Mouse (Mus musculus) retina, embryonic 14.5 days (tissue): ENCODE data around the gene Taf5l.
"Not testable (repeated sequence)": the region's sequence is repeated elsewhere in the genome, so short reads cannot be mapped to it uniquely, and the experiment has no call there.

Source experiments
- DNase-seq: peaks from one replicate; pipeline ENCODE4 v3.0.0-alpha.2; 2015; ENCODE audit warnings: low spot score

Gene Taf5l

GRCm38 (mm10) chr8:124021237-124022227, at the start of gene Taf5l, which contains the start of gene Urb2:
Taf5l (minus strand) TSS chr8:124021397.
Urb2 (plus strand) TSS chr8:124021508.
- DNase-seq: peak; percentile 91

- DNase-seq: peak; percentile 39
Measured at GRCm38 (mm10) chr8:124070363-124071324, 49.4 kb upstream of the Taf5l start.

GRCm38 (mm10) chr8:124067059-124067750, 46.0 kb upstream of the Taf5l start:
- DNase-seq: no peak

- DNase-seq: no peak
Measured at GRCm38 (mm10) chr8:124066325-124067058, 45.3 kb upstream of the Taf5l start.

- no peak for DNase-seq
Measured at GRCm38 (mm10) chr8:124056832-124057655, 35.8 kb upstream of the Taf5l start.

- no peak for DNase-seq
Measured at GRCm38 (mm10) chr8:124052568-124052967, 31.4 kb upstream of the Taf5l start.

GRCm38 (mm10) chr8:124052110-124052509, 30.9 kb upstream of the Taf5l start:
- DNase-seq: peak; percentile 87

GRCm38 (mm10) chr8:124045856-124046255, 24.7 kb upstream of the Taf5l start:
- DNase-seq: no peak

GRCm38 (mm10) chr8:124044931-124045330, 23.7 kb upstream of the Taf5l start:
- no peak for DNase-seq

GRCm38 (mm10) chr8:124044421-124044820, 23.2 kb upstream of the Taf5l start:
- DNase-seq: no peak

GRCm38 (mm10) chr8:124042201-124042600, 21.0 kb upstream of the Taf5l start:
- no peak for DNase-seq

GRCm38 (mm10) chr8:124039351-124039750, 18.2 kb upstream of the Taf5l start:
- no peak for DNase-seq

GRCm38 (mm10) chr8:124038121-124038520, 16.9 kb upstream of the Taf5l start:
- no peak for DNase-seq

- no peak for DNase-seq
Measured at GRCm38 (mm10) chr8:124033400-124033799, 12.2 kb upstream of the Taf5l start.

GRCm38 (mm10) chr8:124027831-124028230, 6.6 kb upstream of the Taf5l start:
- no peak for DNase-seq

GRCm38 (mm10) chr8:124026265-124026664, 5.1 kb upstream of the Taf5l start:
- DNase-seq: not testable (repeated sequence)

GRCm38 (mm10) chr8:124020439-124021236, 559 bp downstream of the Taf5l start:
- peak; percentile 82 for DNase-seq

GRCm38 (mm10) chr8:124019782-124020181, 1.4 kb downstream of the Taf5l start:
- DNase-seq: peak; percentile 15

GRCm38 (mm10) chr8:124014751-124015150, 6.4 kb downstream of the Taf5l start:
- no peak for DNase-seq
